Mouse (Mus musculus) layer of hippocampus, postnatal 14 days (tissue): ENCODE results near the gene Scn5a. TPM values are rescaled to one million over a fixed set of nuclear protein-coding genes. Genes with fewer than 3 reads are reported as not detected.

Source experiments
- DNase-seq, 2 experiments: peaks; one replicate each; pipeline ENCODE4 v3.0.0; 2021 to 2022; ENCODE audit warnings: low spot score in 2 of 2, mixed read lengths in 1 of 2
- long read RNA-seq, 2 experiments: library from polyadenylated mRNA; stranded (forward); transcript quantifications; one replicate each; pipeline ENCODE4 v2.0.0; 2021
- total RNA-seq, 2 experiments: library from RNA; stranded (reverse); gene quantifications; 2 replicates each; pipeline ENCODE4 v1.2.3; 2021

The Scn5a gene
- 1 to 10 TPM; 1.0 to 1.2 TPM for total RNA-seq
- long read RNA-seq, experiment 1, partial matches to known transcripts, result 0 of 1 reads
- long read RNA-seq, experiment 1, other reads (novel, unspliced or antisense), result 1 of 1 reads
- long read RNA-seq, experiment 2, partial matches to known transcripts, result 0 of 1 reads
- long read RNA-seq, experiment 2, other reads (novel, unspliced or antisense), result 1 of 1 reads

DNA sequence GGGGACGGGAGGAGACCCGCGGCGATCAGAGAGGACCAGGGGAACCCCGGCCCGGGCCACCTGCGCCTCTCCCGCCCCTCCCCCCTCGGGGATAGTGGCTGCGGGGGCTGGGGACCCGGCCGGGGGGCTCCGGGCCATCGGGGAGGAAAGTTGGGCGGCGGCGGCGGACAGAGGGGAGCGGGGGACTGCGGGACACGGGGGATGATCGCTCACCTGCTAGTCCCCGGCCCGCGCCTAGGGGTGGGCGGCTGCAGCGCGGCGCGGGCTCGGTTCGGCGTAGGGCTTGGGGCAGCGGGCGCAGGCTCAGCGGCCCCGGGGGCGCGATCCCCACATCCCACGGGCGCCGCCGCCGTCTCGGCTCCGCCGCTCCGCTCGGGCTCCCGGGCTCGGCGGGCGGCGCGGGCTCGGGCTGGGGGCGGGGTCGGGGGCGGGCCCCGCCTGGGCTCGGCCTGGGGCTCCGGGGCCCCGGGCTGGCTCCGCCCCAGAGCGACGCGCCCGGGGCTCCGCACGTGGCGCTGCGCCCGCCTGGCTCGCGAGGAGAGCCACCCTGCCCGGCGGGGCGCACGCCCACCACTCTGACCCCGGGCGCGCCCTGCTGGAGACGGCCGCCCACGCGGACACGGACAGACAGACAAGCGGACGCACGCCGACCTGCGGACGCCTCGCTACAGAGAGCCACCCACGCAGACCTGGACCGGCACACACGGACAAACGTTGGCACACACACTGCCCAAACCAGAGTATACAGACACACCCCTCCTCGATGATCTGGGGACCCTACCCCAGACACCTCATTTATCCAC lies at the start of gene Scn5a:
Gene Scn5a (minus strand): TSS at position 381 of the 803 bp plus-strand sequence.
- no peak for DNase-seq

GRCm38 (mm10) chr9:119627227-119627626 lies 48.4 kb upstream of the Scn5a start:
- no peak for DNase-seq

DNA sequence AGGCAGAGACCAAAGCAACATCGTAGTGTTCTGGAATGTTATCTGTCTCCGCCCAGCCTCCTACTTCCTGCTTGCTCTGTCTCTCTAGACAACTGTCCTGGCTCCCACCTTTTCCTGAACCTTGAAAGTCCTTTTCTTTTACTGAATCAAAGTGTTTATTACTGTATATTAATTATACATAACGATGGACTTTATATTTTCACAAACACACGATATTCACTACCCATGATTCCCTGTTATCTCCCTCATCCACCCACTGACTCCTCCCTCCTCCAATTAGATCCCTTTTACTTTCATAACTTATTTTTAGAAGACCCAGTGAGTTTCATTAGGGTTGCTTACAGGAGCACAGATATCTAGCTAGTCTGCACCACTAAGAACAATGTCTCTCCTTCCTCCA lies 45.3 kb upstream of the Scn5a start:
- DNase-seq, result no peak

DNA sequence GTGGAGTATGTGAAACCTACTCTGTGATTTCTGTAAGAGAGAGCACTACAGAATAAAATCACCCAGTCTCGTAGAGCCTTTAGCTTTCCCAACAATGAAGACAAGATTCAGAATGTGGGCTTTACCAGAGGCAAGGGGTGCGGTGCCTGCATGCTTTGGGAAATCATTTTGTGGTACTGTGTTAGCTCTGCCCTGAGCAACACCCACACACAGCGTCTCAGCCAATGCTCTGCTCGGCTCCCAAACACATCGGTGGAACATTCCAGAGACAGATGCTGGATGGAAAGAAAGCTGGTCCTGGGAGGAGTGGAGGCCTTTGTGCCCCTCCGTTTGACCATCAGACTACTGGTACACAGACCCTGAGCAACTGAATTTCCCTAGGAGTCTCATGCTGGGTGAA lies 36.0 kb upstream of the Scn5a start:
- no peak for DNase-seq

DNA sequence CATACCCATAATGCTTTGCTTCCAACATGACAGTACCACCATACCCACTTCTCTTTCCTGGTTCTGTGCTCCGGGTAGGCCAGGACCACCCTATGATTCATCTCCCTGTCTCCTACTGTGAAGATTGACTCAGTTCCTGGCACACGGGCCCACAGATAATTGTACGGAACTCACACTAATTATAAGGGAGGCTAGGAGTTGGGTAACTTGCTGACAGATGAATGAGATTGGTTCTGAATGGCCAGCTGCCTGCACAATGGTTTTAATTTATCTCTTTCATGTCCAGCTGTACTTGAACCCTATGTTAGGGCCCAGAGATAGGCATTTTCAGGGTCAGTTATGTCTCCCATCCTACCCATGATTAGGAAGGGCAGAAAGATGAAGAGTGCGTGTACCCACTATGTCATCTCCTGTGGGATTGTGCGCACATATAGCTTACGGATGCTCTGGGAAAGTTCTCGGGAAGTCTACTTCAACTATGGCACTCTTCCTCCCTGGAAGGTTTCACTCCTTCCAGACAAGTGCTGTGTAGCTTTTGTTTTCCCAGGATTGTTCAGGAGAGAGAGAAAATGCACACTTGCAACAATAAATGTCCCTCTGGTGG lies 31.8 kb upstream of the Scn5a start:
- no peak for DNase-seq

GRCm38 (mm10) chr9:119606906-119607305 lies 28.1 kb upstream of the Scn5a start:
- no peak for DNase-seq

GRCm38 (mm10) chr9:119604607-119605006 lies 25.8 kb upstream of the Scn5a start:
- DNase-seq, result no peak

GRCm38 (mm10) chr9:119598501-119598900 lies 19.7 kb upstream of the Scn5a start:
- DNase-seq, result no peak

- DNase-seq, result peak in 1 of 2 experiments; percentile 29
Observed at GRCm38 (mm10) chr9:119597332-119597731, 18.5 kb upstream of the Scn5a start.

DNA sequence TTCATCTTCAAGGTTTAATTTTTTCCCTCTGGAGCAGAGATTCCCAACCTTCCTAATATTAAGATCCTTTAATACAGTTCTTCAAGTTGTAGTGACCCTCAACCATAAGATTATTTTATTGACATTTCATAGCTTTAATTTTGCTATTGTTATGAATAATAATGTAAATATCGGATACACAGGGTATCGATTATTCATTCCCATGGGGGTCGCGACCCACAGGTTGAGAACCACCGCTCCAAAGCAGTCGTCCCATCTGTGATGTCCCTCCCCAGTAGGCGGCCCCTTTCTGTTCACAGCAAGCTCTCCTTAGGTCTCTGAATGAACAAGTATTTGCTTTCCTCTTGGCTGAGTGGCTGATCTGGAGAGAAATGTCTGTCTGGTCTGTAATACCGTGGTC lies 10.8 kb upstream of the Scn5a start:
- no peak for DNase-seq

- DNase-seq, result no peak
Observed at GRCm38 (mm10) chr9:119588763-119589449, 10.1 kb upstream of the Scn5a start.

- DNase-seq, result peak; percentile 77
Observed at GRCm38 (mm10) chr9:119580668-119581067, 1.9 kb upstream of the Scn5a start.

DNA sequence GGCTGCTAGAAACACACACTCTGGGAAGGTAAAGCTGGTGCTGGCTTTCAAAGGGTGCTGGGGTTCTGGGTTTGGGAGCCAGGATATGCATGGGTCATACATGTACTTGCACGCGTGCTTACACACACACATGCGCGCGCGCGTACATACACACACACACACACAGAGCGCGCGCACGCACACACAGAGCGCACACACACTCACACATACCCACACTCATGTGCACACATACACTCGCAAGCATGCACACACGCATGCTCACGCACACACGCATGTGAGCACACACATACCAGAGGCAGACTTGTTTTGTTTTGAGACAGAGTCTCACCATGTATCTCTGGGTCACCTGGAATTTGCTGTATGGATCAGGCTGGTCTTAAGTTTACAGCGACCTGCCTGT lies 1.4 kb upstream of the Scn5a start:
- no peak for DNase-seq

GRCm38 (mm10) chr9:119578311-119578635 lies 543 bp downstream of the Scn5a start:
- no peak for DNase-seq

DNA sequence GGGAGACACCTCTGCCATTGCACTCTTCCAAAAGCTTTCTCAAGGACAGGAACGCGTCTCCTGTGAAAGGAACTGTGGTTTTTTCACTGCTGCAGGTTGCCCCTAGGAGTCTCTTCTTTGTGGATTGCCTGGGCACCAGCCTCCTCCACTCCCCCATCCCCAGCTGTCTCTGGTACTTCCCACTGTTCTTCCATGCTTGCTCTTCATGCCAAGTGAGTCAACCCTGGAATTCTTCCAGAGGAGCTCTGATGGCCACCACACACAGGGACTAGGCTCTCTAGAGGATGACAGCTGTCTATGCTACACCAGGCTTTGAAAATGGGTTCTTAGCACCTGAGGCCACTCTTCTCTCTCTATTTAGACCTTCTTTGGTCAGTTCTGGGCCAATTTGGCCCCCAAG lies 1.8 kb downstream of the Scn5a start:
- DNase-seq, result no peak

GRCm38 (mm10) chr9:119575732-119576131 lies 3.1 kb downstream of the Scn5a start:
- no peak for DNase-seq

DNA sequence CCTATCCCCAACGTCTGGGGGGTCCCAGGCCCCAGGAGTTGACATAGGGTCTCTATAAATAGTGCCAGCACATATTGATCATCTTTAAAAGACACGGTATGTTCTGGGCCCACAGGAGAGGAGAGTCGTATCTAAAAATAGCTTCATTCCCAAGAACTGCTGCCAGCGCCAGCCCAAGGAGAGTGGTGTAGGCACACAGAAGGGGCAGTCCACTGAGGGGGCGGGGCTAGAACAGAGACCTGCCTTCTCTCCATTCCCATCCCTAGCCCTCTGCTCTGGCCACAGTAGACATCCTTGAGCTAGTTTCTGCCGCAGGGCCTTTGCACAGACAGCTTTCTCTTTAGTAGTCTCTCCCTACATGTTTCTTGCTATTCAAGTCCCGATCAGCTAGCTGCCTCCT lies 4.5 kb downstream of the Scn5a start:
- no peak for DNase-seq

GRCm38 (mm10) chr9:119573009-119573408 lies 5.8 kb downstream of the Scn5a start:
- no peak for DNase-seq

DNA sequence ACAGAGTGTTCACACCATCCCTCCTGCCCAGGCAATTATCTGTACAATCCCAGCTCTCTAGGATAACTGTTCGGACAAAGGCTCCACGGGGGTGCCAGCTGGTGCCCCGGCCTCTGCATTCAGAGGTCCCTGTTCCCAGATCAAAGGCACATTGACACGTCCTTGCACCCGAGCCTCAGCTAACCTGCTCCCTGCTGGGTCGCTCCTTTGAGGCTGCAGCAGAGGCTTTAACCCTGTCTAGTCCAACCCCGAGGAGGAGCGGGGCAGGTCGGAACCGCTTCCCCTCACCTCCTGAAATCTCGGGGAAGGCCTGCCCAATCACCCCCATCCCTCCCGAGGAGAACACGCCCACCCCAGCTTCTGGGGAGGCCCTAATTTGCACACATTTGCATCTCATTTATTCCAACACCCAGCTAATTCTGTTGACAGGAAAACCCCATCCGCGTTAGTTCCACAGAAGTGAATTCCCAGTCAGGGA lies 7.4 kb downstream of the Scn5a start:
- DNase-seq, result no peak

DNA sequence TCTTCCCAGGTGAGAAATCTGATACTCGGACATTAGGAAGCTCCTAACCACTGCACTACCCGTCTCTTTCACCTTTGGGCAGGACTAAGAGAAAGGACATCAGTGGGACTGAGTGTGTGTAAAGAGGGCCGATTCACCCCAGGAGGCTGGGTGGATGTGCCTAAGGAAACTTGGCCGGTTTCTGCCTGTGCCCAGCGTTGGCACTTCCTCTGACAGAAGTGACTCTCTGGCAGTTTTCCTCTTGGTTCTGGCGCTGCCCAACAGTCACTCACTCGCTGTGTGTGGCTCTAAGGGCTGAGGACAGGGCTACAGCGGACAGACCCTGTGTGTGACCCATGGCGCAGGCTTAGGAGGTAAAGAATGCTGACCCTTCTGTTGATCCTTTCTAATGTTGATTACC lies 8.2 kb downstream of the Scn5a start:
- DNase-seq, result peak in 1 of 2 experiments; percentile 37

- DNase-seq, result no peak
Observed at GRCm38 (mm10) chr9:119568732-119569131, 10.1 kb downstream of the Scn5a start.

GRCm38 (mm10) chr9:119567800-119568199 lies 11.0 kb downstream of the Scn5a start:
- DNase-seq, result no peak
